Mouse (Mus musculus) heart, embryonic 13.5 days (tissue): Measurements from ENCODE around the gene Cdk10. TPM values are rescaled to one million over a fixed set of nuclear protein-coding genes. Genes with fewer than 3 reads are reported as not detected.

Experiments used
- ATAC-seq: fragments of 200-750 bp; cut with Nextera tagmentation; 2 replicates; pipeline ENCODE4 v1.8.0; 2017; ENCODE audit warnings: moderate TSS enrichment; ENCODE audit not compliant: insufficient number of reproducible peaks, low FRiP score, low TSS enrichment; ENCODE audit errors: extremely low read depth
- H3K27ac ChIP-seq: fragments of 300-500 bp; sonication (generic); replicated peaks from 2 replicates; pipeline ENCODE4 v1.5.1; 2015; ENCODE audit warnings: moderate library complexity, mild to moderate bottlenecking, inconsistent platforms
- H3K27me3 ChIP-seq: fragments of 300-500 bp; sonication (generic); replicated peaks from 2 replicates; pipeline ENCODE4 v1.6.1; 2015; ENCODE audit warnings: mild to moderate bottlenecking, inconsistent platforms
- H3K36me3 ChIP-seq: fragments of 300-500 bp; sonication (generic); 2 replicates; pipeline ENCODE4 v1.6.1; 2015; ENCODE audit warnings: mild to moderate bottlenecking, inconsistent platforms
- H3K4me1 ChIP-seq: fragments of 300-500 bp; sonication (generic); 2 replicates; pipeline ENCODE4 v1.6.1; 2015; ENCODE audit warnings: inconsistent platforms
- H3K4me2 ChIP-seq: fragments of 300-500 bp; sonication (generic); 2 replicates; pipeline ENCODE4 v1.6.1; 2015; ENCODE audit warnings: inconsistent platforms, mild to moderate bottlenecking, moderate library complexity
- H3K4me3 ChIP-seq: fragments of 300-500 bp; sonication (generic); 2 replicates; pipeline ENCODE4 v1.5.1; 2015; ENCODE audit warnings: moderate library complexity, mild to moderate bottlenecking, inconsistent platforms
- H3K9ac ChIP-seq: fragments of 300-500 bp; sonication (generic); 2 replicates; pipeline ENCODE4 v1.6.1; 2015; ENCODE audit warnings: inconsistent platforms, mild to moderate bottlenecking, moderate library complexity
- H3K9me3 ChIP-seq: fragments of 300-500 bp; sonication (generic); 2 replicates; pipeline ENCODE4 v1.6.1; 2016; ENCODE audit warnings: inconsistent platforms
- WGBS: fragments of 180-500 bp; shearing (Covaris S2); methylation state at CpG from one replicate; pipeline ENCODE4 v1.1.7; 2015; ENCODE audit warnings: mixed read lengths; 5-methylcytosine and 5-hydroxymethylcytosine counted together
- polyA plus RNA-seq: library from polyadenylated mRNA; unstranded; fragments of >200 nt; fragmentation: Nextera tagmentation; extraction: Ambion mirVana; gene quantifications from 2 replicates; pipeline ENCODE4 v1.2.1, GENCODE M21; 2015

The Cdk10 gene
- polyA plus RNA-seq, 1 experiment from 2014 or later = 19.5 TPM

DNA sequence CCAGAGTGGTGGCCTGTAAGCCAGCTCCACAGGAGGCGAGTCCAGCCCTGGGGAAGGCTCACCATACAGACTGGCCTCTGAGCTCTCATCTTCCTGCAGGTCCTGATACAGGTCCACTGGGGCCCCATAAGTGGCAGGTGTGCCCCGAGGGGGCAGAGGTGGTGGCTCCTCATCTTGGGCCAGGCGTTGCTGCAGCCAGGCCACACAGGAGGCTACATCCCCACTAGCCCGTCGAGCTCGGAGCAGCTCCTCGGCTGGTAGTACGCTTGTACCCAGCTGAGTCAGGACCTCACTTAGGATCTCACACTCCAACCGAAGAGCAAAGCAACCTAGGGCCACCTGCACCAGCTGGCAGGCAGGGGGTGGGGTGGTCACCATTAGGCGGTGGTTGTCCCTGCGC lies 9.1 kb downstream of the Cdk10 start:
- no peak overlapping the region for H3K4me3 ChIP-seq
- H3K9me3 ChIP-seq = no peaks in the 10 kb centered on the region
- H3K27ac ChIP-seq = no peak overlapping the region
- ATAC-seq = no peak
- peaks cover 19% of the 10 kb centered on the region for H3K36me3 ChIP-seq
- H3K4me1 ChIP-seq = peaks cover 12% of the 10 kb centered on the region
- no peak overlapping the region for H3K4me2 ChIP-seq
- WGBS = 73% methylated on average over 11 of the region's 11 CpGs
- peaks cover 51% of the 10 kb centered on the region for H3K27me3 ChIP-seq
- no peak overlapping the region for H3K9ac ChIP-seq

DNA sequence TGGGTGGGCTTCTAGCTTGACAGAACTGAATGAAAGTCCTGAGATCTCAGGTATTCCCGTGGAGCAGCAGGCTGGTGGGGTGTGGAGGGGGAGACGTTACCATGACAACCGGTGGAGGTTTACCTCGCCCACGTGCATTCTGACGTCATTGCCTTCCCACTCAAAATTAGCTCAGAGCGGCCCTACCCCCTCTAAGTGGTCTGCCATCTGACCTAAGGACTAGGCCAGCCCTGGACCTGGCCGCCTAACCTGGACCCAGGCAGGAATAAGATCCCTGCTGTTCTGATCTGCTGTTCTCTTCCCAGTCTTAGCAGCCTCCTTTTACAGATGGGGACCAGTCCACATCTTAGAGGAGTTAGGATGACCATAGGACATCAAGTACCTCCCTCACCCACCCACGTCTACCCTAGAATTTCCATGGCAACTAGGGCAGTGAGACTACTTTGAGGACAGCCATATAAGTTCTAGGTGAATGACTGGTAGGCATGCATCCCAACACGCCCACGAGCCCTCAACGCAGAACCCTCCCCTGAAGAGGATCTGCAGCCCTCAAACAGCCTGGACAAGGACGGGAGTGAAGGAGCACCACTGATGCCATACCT lies 10.4 kb downstream of the Cdk10 start:
- Histone ChIP-seq H3K4me1 (peaks cover 12% of the 10 kb centered on the region), H3K27ac (no peak overlapping the region), H3K4me2 (peak overlapping the region; percentile 95), H3K27me3 (peaks cover 51% of the 10 kb centered on the region), H3K9ac (peak overlapping the region; percentile 81), H3K9me3 (no peaks in the 10 kb centered on the region), H3K4me3 (peak overlapping the region; percentile 68), H3K36me3 (peaks cover 7% of the 10 kb centered on the region)
- ATAC-seq = no peak
- 33% methylated on average over 13 of the region's 13 CpGs for WGBS

DNA sequence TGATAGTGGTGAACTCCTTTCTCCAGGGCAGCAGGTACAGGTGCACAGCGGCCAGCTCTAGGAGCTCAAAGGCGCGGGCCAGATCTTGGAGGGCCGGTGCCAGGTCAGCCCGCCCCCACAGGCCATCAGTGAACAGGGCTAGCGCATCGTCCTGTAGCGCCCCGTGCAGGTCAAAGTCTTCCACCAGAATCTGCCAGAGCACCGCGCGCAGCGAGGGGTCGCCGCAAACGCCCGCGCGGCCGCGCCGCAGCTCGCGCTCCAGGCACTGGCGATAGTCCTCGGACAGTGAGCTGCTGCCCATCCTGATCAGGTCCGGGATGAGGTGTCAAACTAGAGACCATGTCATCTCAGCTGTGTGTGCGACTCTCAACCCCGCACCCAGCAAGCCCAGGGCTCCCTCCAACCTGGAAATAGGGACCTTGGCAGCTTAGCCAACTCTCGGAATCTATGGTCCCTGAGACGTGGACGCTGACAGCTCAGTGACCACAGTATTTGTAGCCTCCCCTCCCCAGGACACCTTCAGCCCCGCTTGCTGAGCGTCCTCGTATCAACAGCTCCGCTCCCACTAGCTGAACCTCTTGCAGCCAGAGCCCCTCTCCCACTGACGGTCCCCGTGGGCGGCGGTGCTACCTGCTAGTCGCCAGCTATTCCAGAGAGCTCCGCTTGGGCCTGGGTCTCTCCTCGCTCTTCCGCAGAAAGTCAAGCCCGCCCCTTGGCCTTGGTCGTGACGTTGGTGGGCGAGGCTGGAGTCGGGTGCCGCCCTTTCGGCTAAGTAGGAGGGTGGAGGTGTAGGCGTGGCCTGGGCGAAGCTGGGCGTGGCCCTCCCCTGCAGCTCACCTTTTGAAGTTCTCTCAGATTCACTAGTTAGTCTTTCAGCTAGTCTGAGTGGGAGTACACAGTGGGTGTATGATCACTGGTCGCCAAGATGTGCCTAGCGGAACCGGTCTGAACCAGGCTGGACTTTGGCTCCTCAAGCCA lies 11.2 kb downstream of the Cdk10 start, which contains the start of gene Spata2l:
Gene Spata2l, minus strand, starts transcription at position 714 of the 978 bp plus-strand sequence.
- Histone ChIP-seq H3K36me3 (0 out of 2 replicates have a peak, but pooled peaks cover 3% of the 10 kb centered on the region), H3K4me2 (peak within 1 kb of the TSS; percentile 95), H3K4me3 (peak within 1 kb of the TSS; percentile 68), H3K9ac (peak within 1 kb of the TSS; percentile 81), H3K27ac (no peak within 1 kb of the TSS), H3K27me3 (peaks cover 51% of the 10 kb centered on the region), H3K4me1 (peaks cover 12% of the 10 kb centered on the region), H3K9me3 (no peaks in the 10 kb centered on the region)
- WGBS = 2% methylated on average over 57 of the region's 57 CpGs
- peak; percentile 83 for ATAC-seq

DNA sequence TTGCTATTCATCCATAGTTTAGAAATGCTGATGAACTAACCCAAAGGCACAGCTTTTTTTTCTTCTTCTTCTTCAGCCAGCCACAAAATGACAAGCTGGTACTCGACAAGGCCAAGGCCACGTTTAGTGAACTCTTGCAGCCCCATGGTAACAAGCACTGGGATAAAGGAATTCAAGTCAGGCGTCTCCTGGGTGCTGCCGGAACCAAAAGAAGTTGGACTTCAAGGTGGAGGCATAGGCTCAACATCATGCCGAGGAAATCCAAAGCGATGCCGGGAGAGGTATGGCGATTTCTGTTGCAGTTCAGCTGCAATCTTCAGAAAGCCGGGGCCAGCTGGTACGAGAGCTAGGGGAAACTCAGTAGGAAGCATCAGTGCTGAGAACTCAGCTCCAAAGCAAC lies 14.8 kb downstream of the Cdk10 start:
- WGBS = 83% methylated on average over 10 of the region's 10 CpGs

DNA sequence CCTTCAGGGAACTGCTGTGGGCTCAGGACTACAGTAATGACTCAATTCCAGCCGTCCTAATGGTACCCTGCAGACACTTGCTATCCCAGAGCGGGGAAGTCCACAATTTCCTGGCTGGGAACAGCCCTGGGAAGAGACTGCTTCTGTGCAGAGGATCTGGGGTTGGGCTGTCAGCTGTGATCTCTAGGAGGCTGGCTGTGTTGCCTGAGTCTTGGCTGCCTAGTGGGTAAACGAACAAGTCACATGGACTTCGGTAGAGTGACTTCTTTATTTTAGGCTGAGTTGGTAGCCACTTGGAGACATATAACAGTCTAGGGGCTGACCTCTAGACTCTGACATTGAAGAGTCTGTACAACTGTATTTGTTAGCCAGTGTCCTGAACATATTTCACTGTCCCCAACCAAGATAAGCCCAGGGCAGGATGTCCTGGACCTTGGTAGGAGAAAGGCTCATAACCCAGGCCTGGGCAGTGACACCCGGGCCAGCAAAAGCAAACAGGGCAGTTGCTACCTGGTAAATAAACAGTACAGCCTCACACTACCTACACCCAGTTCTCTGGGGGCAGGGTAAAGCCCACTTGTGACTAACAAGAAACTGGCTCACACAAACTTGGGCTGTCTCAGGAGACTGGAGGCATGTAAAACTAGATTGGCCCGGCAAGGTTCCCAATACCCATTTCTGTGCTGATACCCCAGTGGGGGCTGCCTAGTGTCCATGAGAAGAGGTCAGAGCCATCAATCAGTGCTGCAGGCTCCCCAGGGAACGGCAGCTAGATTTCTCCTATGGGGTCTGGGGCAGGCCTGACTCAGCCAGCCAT lies 17.7 kb downstream of the Cdk10 start:
- no peak overlapping the region for H3K27ac ChIP-seq
- H3K27me3 ChIP-seq = peaks cover 4% of the 10 kb centered on the region
- no peaks in the 10 kb centered on the region for H3K9me3 ChIP-seq
- H3K9ac ChIP-seq = no peak overlapping the region
- no peaks in the 10 kb centered on the region for H3K4me1 ChIP-seq
- no peak overlapping the region for H3K4me3 ChIP-seq
- no peak for ATAC-seq
- no peak overlapping the region for H3K4me2 ChIP-seq
- WGBS = 80% methylated on average over 7 of the region's 7 CpGs
- peaks cover 57% of the 10 kb centered on the region for H3K36me3 ChIP-seq

More for the DNA sequence above, 14.8 kb downstream of the Cdk10 start:
- Histone ChIP-seq H3K4me1 (peaks cover 12% of the 10 kb centered on the region), H3K9me3 (no peaks in the 10 kb centered on the region), H3K27me3 (peaks cover 30% of the 10 kb centered on the region), H3K4me3 (no peak overlapping the region), H3K9ac (no peak overlapping the region), H3K4me2 (no peak overlapping the region), H3K36me3 (peaks cover 28% of the 10 kb centered on the region), H3K27ac (no peak overlapping the region)
- no peak for ATAC-seq

DNA sequence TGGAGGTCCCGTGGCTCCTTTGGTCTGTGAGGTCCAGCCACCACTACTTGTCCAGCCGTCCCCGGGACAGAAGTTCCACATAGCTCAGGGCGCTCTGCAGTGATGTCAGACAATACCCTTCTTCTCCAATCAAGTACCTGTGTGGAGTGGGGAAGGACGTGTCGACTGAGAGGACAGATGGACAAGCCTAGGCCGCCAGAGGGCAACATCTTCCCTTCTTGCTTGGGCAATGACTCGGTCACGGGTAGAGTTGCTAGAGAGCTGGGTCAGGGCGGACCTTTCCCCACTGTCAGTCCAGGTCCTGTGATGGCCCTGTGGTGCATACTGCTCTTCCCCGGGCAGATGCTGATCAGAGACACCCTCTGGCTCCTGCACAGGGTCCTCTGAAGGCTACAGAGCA lies 18.4 kb downstream of the Cdk10 start:
- Histone ChIP-seq H3K9me3 (no peaks in the 10 kb centered on the region), H3K4me2 (no peak overlapping the region), H3K4me3 (no peak overlapping the region), H3K4me1 (no peaks in the 10 kb centered on the region), H3K27ac (no peak overlapping the region), H3K36me3 (peaks cover 64% of the 10 kb centered on the region), H3K27me3 (no peaks in the 10 kb centered on the region), H3K9ac (no peak overlapping the region)
- 62% methylated on average over 11 of the region's 11 CpGs for WGBS
- ATAC-seq = no peak

DNA sequence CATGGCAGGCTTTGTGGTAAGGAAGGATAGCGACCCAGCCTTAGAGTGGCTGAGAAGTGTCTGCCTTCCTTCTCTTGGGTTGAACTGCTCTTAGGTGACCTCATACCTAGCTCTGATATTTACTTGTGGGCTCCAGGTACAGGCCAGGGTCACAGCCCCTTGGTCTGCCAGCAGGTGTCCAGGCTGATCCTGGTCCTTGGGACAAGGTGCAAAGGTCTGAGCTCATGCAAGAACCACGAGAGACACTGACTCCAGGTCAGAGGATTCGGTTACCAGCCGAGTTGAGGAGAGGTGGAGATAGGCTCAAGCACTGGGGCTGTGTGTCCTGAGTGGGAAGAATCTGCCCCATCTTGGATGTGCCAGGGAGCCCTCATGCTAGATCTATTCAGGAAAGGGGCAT lies 19.7 kb downstream of the Cdk10 start:
- Histone ChIP-seq H3K9ac (no peak overlapping the region), H3K27ac (no peak overlapping the region), H3K4me2 (no peak overlapping the region), H3K27me3 (no peaks in the 10 kb centered on the region), H3K9me3 (no peaks in the 10 kb centered on the region), H3K36me3 (peaks cover 77% of the 10 kb centered on the region), H3K4me3 (no peak overlapping the region), H3K4me1 (no peaks in the 10 kb centered on the region)
- no peak for ATAC-seq
- WGBS = 88% methylated on average over 4 of the region's 4 CpGs

DNA sequence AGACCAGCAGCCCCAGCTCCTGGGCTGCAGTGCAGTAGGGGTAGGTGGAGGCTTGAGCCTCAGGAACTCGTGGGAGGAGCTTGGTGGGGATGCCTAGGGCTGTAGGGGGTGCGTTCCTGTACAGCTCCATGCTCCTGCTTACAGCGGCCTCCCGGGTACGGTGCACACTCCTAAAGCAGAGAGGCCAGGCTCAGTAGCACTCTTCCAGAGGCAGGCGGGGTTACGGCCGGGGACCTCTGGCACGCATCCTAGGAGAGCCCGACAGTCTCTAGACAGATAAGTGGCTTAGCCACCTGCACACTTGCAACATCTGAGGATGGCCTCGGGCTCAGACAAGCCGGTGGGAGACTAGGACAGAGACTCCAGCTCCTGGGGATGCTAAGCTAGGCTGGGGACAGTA lies 20.9 kb downstream of the Cdk10 start:
- peaks cover 89% of the 10 kb centered on the region for H3K36me3 ChIP-seq
- WGBS = 79% methylated on average over 12 of the region's 12 CpGs
- no peak overlapping the region for H3K4me2 ChIP-seq

DNA sequence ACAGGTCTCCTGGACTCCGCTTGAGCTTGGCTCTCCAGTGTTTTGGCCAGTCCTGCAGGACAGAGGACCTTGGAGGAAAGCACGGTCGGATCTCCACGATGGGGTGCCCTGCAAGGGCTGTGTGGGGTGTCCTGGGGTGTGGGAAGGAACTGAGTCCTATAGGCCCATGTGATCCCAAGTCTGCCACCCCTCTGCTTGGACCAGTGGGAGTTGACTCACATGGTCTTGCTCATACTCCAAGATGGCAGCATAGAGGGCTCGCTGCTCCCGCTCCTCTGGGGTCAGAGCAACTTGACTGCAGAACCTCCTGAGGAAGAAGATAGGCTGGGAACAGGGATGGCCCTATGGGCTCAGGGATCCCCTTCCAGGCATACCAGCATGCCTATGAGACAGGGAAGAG lies 23.1 kb downstream of the Cdk10 start:
- no peak overlapping the region for H3K4me2 ChIP-seq
- H3K4me1 ChIP-seq = peaks cover 5% of the 10 kb centered on the region
- WGBS = over 99% methylated on average over 6 of the region's 6 CpGs
- H3K36me3 ChIP-seq = peaks cover 91% of the 10 kb centered on the region
- no peak for ATAC-seq
- H3K27me3 ChIP-seq = no peaks in the 10 kb centered on the region
- H3K27ac ChIP-seq = no peak overlapping the region
- no peak overlapping the region for H3K4me3 ChIP-seq
- H3K9me3 ChIP-seq = no peaks in the 10 kb centered on the region
- H3K9ac ChIP-seq = no peak overlapping the region

More for the DNA sequence above, 20.9 kb downstream of the Cdk10 start:
- Histone ChIP-seq H3K4me3 (no peak overlapping the region), H3K9ac (no peak overlapping the region), H3K27me3 (no peaks in the 10 kb centered on the region), H3K4me1 (no peaks in the 10 kb centered on the region), H3K27ac (no peak overlapping the region), H3K9me3 (no peaks in the 10 kb centered on the region)
- ATAC-seq = no peak

DNA sequence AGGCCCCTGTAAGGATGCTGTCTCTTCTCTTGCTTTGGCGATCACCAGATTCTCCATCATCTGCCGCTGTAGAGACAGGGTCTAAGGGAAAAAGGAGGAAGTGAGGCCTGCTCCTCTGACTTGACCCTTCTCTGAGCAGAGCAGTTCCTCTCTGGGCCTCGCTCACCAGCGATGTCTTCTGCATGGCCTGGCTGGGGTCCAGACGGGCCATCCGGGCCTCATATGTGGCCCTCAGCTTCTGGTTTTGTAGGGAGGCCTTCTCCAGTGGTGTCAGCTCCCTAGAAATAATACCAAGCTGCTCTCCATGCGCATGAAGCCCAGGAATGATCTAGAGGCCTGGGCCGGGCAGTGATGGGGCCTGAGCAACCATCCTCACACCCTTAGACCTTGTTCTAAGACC lies 24.0 kb downstream of the Cdk10 start:
- H3K27me3 ChIP-seq = no peaks in the 10 kb centered on the region
- no peak overlapping the region for H3K4me3 ChIP-seq
- 91% methylated on average over 8 of the region's 8 CpGs for WGBS
- peaks cover 83% of the 10 kb centered on the region for H3K36me3 ChIP-seq
- peaks cover 12% of the 10 kb centered on the region for H3K4me1 ChIP-seq
- H3K4me2 ChIP-seq = no peak overlapping the region
- H3K9me3 ChIP-seq = no peaks in the 10 kb centered on the region
- no peak overlapping the region for H3K9ac ChIP-seq
- H3K27ac ChIP-seq = no peak overlapping the region
- ATAC-seq = no peak

DNA sequence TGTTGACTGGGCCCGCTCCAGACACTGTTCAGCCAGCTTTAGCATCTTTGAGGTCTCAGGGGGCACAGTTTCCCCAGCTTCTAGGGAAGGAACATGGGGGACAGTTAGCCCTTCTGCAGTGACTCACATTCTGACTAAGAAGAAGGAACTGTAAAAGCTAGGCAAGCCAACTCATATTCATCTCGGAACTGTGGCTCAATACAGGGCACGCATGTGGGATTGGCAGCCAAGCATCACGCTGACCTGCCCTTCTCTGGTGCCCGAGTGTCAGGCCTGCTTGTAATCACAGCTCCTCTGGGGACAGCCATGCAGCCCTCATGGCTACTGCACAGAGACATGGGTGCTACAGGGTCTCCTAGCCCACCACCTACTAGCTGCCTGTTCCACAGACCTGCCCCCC lies 26.3 kb downstream of the Cdk10 start:
- no peak for ATAC-seq
- WGBS = 89% methylated on average over 5 of the region's 5 CpGs

More for the DNA sequence above, 26.3 kb downstream of the Cdk10 start:
- Histone ChIP-seq H3K4me1 (peaks cover 24% of the 10 kb centered on the region), H3K9ac (no peak overlapping the region), H3K9me3 (no peaks in the 10 kb centered on the region), H3K4me3 (no peak overlapping the region), H3K27ac (no peak overlapping the region), H3K27me3 (no peaks in the 10 kb centered on the region), H3K4me2 (no peak overlapping the region), H3K36me3 (peaks cover 64% of the 10 kb centered on the region)
